Mouse (Mus musculus) layer of hippocampus, adult 9-11 months (tissue): Measurements from ENCODE around the gene Ackr3.

Experiments used
- DNase-seq: peaks from one replicate; pipeline ENCODE4 v3.0.0; 2022

Gene Ackr3

DNA sequence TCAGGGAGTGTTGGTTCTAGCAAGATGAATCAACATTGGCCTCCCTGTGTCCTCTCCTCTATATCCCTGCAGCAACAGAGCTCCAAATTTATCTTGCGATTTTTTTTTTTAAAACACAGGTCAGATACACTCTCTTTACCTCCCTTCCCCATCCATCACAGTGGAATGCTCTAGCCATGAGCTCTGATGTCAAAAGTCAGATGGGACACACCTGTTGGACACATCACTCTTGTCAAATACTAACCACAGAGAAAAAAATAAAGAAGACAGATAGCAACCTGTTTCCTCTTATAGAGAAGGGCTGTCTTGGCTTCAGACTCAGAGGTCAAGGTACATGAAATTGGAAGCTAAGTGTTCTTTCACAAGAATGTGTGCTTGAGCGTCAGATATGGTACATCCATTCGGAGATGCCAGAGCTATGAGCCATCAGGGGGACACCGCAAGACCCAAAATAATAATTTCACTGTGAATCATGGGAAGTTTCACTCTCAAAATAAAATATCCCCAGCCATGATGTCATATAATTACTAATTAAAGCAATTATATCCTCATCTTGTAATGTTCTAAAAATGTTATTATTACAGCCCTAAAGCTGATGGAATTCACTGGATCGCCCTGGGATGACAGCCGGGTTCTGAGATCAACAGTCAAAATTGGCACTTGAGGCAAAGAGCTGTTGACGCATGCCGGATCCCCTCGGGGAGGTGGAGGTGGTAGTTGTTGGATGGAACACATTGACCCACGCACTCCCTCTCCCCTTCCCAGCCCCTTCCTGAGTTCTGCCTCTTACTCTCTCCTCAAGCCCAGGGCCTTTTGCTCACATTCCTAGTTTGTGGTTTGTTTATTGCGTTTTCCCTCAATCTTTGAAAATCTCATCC is 57.2 kb downstream of the Ackr3 start:
- no peak for DNase-seq

- no peak for DNase-seq
These were observed 58.6 kb downstream of the Ackr3 start for GRCm38 (mm10) chr1:90262380-90262779.
